Mouse (Mus musculus) MEL (cell line): Measurements from ENCODE around the gene Pkd1l2. TPM values are rescaled to one million over a fixed set of nuclear protein-coding genes. Genes with fewer than 3 reads are reported as not detected.

Source experiments
- DNase-seq: peaks from one replicate; pipeline ENCODE4 v3.0.0; 2011; ENCODE audit warnings: low read depth, low spot score
- H3K27ac ChIP-seq: 2 replicates; pipeline ENCODE4 v1.5.1; 2012; ENCODE audit warnings: low read depth, mild to moderate bottlenecking, control low read depth, low read length, moderate library complexity; ENCODE audit not compliant: control insufficient read depth
- H3K27me3 ChIP-seq, 2 experiments: fragments of 150-350 bp in 1 of 2; sonication (generic) in 1 of 2; 2 replicates each; pipeline ENCODE4 v1.6.1; 2012; ENCODE audit warnings: low read length in 2 of 2, mild to moderate bottlenecking in 2 of 2, improper control_type of control experiment in 1 of 2, moderate library complexity in 1 of 2; ENCODE audit not compliant: insufficient read depth in 2 of 2, control insufficient read depth in 1 of 2
- H3K36me3 ChIP-seq, 2 experiments: 2 replicates each; pipeline ENCODE4 v1.6.1; 2012 to 2014; ENCODE audit warnings: low read length in 2 of 2, improper control_type of control experiment in 1 of 2, inconsistent platforms in 1 of 2, mild to moderate bottlenecking in 1 of 2; ENCODE audit not compliant: insufficient read depth in 2 of 2, control insufficient read depth in 1 of 2
- H3K4me1 ChIP-seq, 2 experiments: fragments of 150-350 bp in 1 of 2; sonication (generic) in 1 of 2; 2 replicates each; pipeline ENCODE4 v1.6.1; 2012; ENCODE audit warnings: low read length in 2 of 2, improper control_type of control experiment in 1 of 2, mild to moderate bottlenecking in 1 of 2; ENCODE audit not compliant: insufficient read depth in 2 of 2, control insufficient read depth in 1 of 2
- H3K4me3 ChIP-seq, 2 experiments: fragments of 150-350 bp in 1 of 2; sonication (generic) in 1 of 2; 2 replicates each; pipeline ENCODE4 v1.5.1; 2012; ENCODE audit warnings: low read depth in 2 of 2, low read length in 2 of 2, mild to moderate bottlenecking in 2 of 2, moderate library complexity in 2 of 2, control low read depth in 1 of 2, improper control_type of control experiment in 1 of 2; ENCODE audit not compliant: control insufficient read depth in 1 of 2, insufficient read depth in 1 of 2
- H3K79me2 ChIP-seq: 2 replicates; pipeline ENCODE4 v1.6.1; 2012; ENCODE audit warnings: mild to moderate bottlenecking, low read length, moderate library complexity; ENCODE audit not compliant: control insufficient read depth, poor library complexity, insufficient read depth
- H3K9ac ChIP-seq: 2 replicates; pipeline ENCODE4 v1.6.1; 2012; ENCODE audit warnings: low read depth, mild to moderate bottlenecking, control low read depth, low read length, moderate library complexity; ENCODE audit not compliant: control insufficient read depth, poor library complexity, severe bottlenecking
- H3K9me3 ChIP-seq: fragments of 150-350 bp; sonication (generic); replicated peaks from 2 replicates; pipeline ENCODE4 v1.6.1; 2012; ENCODE audit warnings: mild to moderate bottlenecking, low read length, improper control_type of control experiment, moderate library complexity; ENCODE audit not compliant: insufficient read depth
- BHLHE40 ChIP-seq: IDR thresholded peaks from 2 replicates; pipeline ENCODE4 v1.6.1; 2012; ENCODE audit warnings: low read depth, mild to moderate bottlenecking, inconsistent platforms, low read length, improper control_type of control experiment, borderline replicate concordance
- CHD1 ChIP-seq: IDR thresholded peaks from 2 replicates; pipeline ENCODE4 v1.6.1; 2012; ENCODE audit warnings: low read depth, mild to moderate bottlenecking, inconsistent platforms, low read length, improper control_type of control experiment
- CHD2 ChIP-seq: IDR thresholded peaks from 2 replicates; pipeline ENCODE4 v1.6.1; 2011; ENCODE audit warnings: low read length, improper control_type of control experiment
- CTCF ChIP-seq, 3 experiments: IDR thresholded peaks in 2 of 3; conservative IDR thresholded peaks in 1 of 3; 2 replicates each; pipeline ENCODE4 v1.5.1; 2011 to 2012; ENCODE audit warnings: low read length in 3 of 3, low read depth in 2 of 3, mild to moderate bottlenecking in 2 of 3, improper control_type of control experiment in 1 of 3, inconsistent platforms in 1 of 3, mixed read lengths in 1 of 3, moderate library complexity in 1 of 3; ENCODE audit not compliant: control insufficient read depth in 1 of 3, insufficient read depth in 1 of 3, poor library complexity in 1 of 3, severe bottlenecking in 1 of 3
- E2F4 ChIP-seq: IDR thresholded peaks from 2 replicates; pipeline ENCODE4 v1.6.1; 2011; ENCODE audit warnings: low read depth, low read length, improper control_type of control experiment, borderline replicate concordance
- ELF1 ChIP-seq: IDR thresholded peaks from 2 replicates; pipeline ENCODE4 v1.6.1; 2014; ENCODE audit warnings: low read depth, mild to moderate bottlenecking, inconsistent platforms, low read length, improper control_type of control experiment, moderate library complexity
- EP300 ChIP-seq, 2 experiments: IDR thresholded peaks; 2 replicates each; pipeline ENCODE4 v1.6.1; 2011; ENCODE audit warnings: improper control_type of control experiment in 2 of 2, low read length in 2 of 2, low read depth in 1 of 2, mild to moderate bottlenecking in 1 of 2
- ETS1 ChIP-seq: IDR thresholded peaks from 2 replicates; pipeline ENCODE4 v1.6.1; 2012; ENCODE audit warnings: low read depth, mild to moderate bottlenecking, inconsistent platforms, low read length, improper control_type of control experiment, moderate library complexity
- GABPA ChIP-seq: IDR thresholded peaks from 2 replicates; pipeline ENCODE4 v1.6.1; 2012; ENCODE audit warnings: low read depth, mild to moderate bottlenecking, inconsistent platforms, low read length, improper control_type of control experiment, moderate library complexity
- GATA1 ChIP-seq: IDR thresholded peaks from 2 replicates; pipeline ENCODE4 v1.6.1; 2011; ENCODE audit warnings: low read depth, low read length, improper control_type of control experiment
- HCFC1 ChIP-seq: IDR thresholded peaks from 2 replicates; pipeline ENCODE4 v1.6.1; 2012; ENCODE audit warnings: low read depth, mild to moderate bottlenecking, inconsistent platforms, low read length, improper control_type of control experiment, moderate library complexity
- JUND ChIP-seq: IDR thresholded peaks from 2 replicates; pipeline ENCODE4 v1.6.1; 2011; ENCODE audit warnings: low read depth, mild to moderate bottlenecking, improper control_type of control experiment, low read length
- KAT2A ChIP-seq: conservative IDR thresholded peaks from 2 replicates; pipeline ENCODE4 v1.6.1; 2012; ENCODE audit warnings: low read depth, low read length, improper control_type of control experiment, inconsistent platforms
- MAFK ChIP-seq: IDR thresholded peaks from 2 replicates; pipeline ENCODE4 v1.6.1; 2011; ENCODE audit warnings: low read depth, mild to moderate bottlenecking, low read length, improper control_type of control experiment, borderline replicate concordance
- MAZ ChIP-seq: IDR thresholded peaks from 2 replicates; pipeline ENCODE4 v1.6.1; 2012; ENCODE audit warnings: low read depth, mild to moderate bottlenecking, inconsistent platforms, low read length, improper control_type of control experiment
- MEF2A ChIP-seq: IDR thresholded peaks from 2 replicates; pipeline ENCODE4 v1.6.1; 2014; ENCODE audit warnings: low read depth, mild to moderate bottlenecking, inconsistent platforms, low read length, improper control_type of control experiment; ENCODE audit not compliant: poor library complexity, insufficient replicate concordance, severe bottlenecking; ENCODE audit errors: extremely low read depth
- MXI1 ChIP-seq: IDR thresholded peaks from 2 replicates; pipeline ENCODE4 v1.6.1; 2011; ENCODE audit warnings: mild to moderate bottlenecking, low read depth, low read length, improper control_type of control experiment
- MYB ChIP-seq: IDR thresholded peaks from 2 replicates; pipeline ENCODE4 v1.6.1; 2011; ENCODE audit warnings: mild to moderate bottlenecking, low read depth, low read length, improper control_type of control experiment
- MYC ChIP-seq: IDR thresholded peaks from 2 replicates; pipeline ENCODE4 v1.6.1; 2011; ENCODE audit warnings: low read depth, mild to moderate bottlenecking, low read length, improper control_type of control experiment, moderate library complexity
- NELFE ChIP-seq: IDR thresholded peaks from 2 replicates; pipeline ENCODE4 v1.6.1; 2011; ENCODE audit warnings: low read depth, low read length, improper control_type of control experiment
- POLR2A ChIP-seq, 2 experiments: IDR thresholded peaks; 2 replicates each; pipeline ENCODE4 v1.6.1; 2011 to 2012; ENCODE audit warnings: low read length in 2 of 2, mild to moderate bottlenecking in 2 of 2, control low read depth in 1 of 2, improper control_type of control experiment in 1 of 2, low read depth in 1 of 2, moderate library complexity in 1 of 2; ENCODE audit not compliant: control insufficient read depth in 1 of 2, insufficient read depth in 1 of 2, poor library complexity in 1 of 2
- POLR2AphosphoS2 ChIP-seq: IDR thresholded peaks from 2 replicates; pipeline ENCODE4 v1.6.1; 2011; ENCODE audit warnings: low read length, improper control_type of control experiment
- POLR2AphosphoS5 ChIP-seq: IDR thresholded peaks from 2 replicates; pipeline ENCODE4 v1.6.1; 2012; ENCODE audit warnings: low read depth, borderline replicate concordance, mild to moderate bottlenecking, inconsistent platforms, low read length, moderate library complexity, mixed read lengths
- RAD21 ChIP-seq: IDR thresholded peaks from 2 replicates; pipeline ENCODE4 v1.6.1; 2011; ENCODE audit warnings: mild to moderate bottlenecking, low read depth, low read length, improper control_type of control experiment
- RCOR1 ChIP-seq: IDR thresholded peaks from 2 replicates; pipeline ENCODE4 v1.6.1; 2012; ENCODE audit warnings: low read depth, mild to moderate bottlenecking, inconsistent platforms, low read length, improper control_type of control experiment
- SIN3A ChIP-seq: IDR thresholded peaks from 2 replicates; pipeline ENCODE4 v1.6.1; 2012; ENCODE audit warnings: low read length, improper control_type of control experiment, inconsistent platforms
- SMC3 ChIP-seq: IDR thresholded peaks from 2 replicates; pipeline ENCODE4 v1.6.1; 2011; ENCODE audit warnings: low read depth, low read length, improper control_type of control experiment
- TAL1 ChIP-seq: IDR thresholded peaks from 2 replicates; pipeline ENCODE4 v1.6.1; 2012; ENCODE audit warnings: mild to moderate bottlenecking, inconsistent platforms, low read length, moderate library complexity, mixed read lengths
- TBP ChIP-seq: IDR thresholded peaks from 2 replicates; pipeline ENCODE4 v1.8.0; 2011; ENCODE audit warnings: low read depth, low read length, improper control_type of control experiment
- TCF12 ChIP-seq: IDR thresholded peaks from 2 replicates; pipeline ENCODE4 v1.6.1; 2014; ENCODE audit warnings: low read depth, mild to moderate bottlenecking, inconsistent platforms, low read length, improper control_type of control experiment, moderate library complexity
- UBTF ChIP-seq: IDR thresholded peaks from 2 replicates; pipeline ENCODE4 v1.6.1; 2012; ENCODE audit warnings: low read depth, mild to moderate bottlenecking, inconsistent platforms, low read length, improper control_type of control experiment, moderate library complexity, borderline replicate concordance; ENCODE audit not compliant: insufficient read depth
- USF1 ChIP-seq: IDR thresholded peaks from 2 replicates; pipeline ENCODE4 v1.6.1; 2014; ENCODE audit warnings: low read depth, mild to moderate bottlenecking, inconsistent platforms, low read length, improper control_type of control experiment, moderate library complexity
- USF2 ChIP-seq, 2 experiments: IDR thresholded peaks; 2 replicates each; pipeline ENCODE4 v1.6.1; 2011 to 2012; ENCODE audit warnings: improper control_type of control experiment in 2 of 2, low read length in 2 of 2, borderline replicate concordance in 1 of 2, inconsistent platforms in 1 of 2, low read depth in 1 of 2, mild to moderate bottlenecking in 1 of 2; ENCODE audit not compliant: insufficient read depth in 1 of 2
- ZC3H11A ChIP-seq: IDR thresholded peaks from 2 replicates; pipeline ENCODE4 v1.6.1; 2012; ENCODE audit warnings: low read depth, mild to moderate bottlenecking, inconsistent platforms, low read length, improper control_type of control experiment
- ZKSCAN1 ChIP-seq: IDR thresholded peaks from 2 replicates; pipeline ENCODE4 v1.6.1; 2012; ENCODE audit warnings: low read depth, mild to moderate bottlenecking, inconsistent platforms, low read length, improper control_type of control experiment, moderate library complexity
- ZMIZ1 ChIP-seq: IDR thresholded peaks from 2 replicates; pipeline ENCODE4 v1.6.1; 2012; ENCODE audit warnings: low read depth, mild to moderate bottlenecking, inconsistent platforms, low read length, improper control_type of control experiment, moderate library complexity
- ZNF384 ChIP-seq: IDR thresholded peaks from 2 replicates; pipeline ENCODE4 v1.6.1; 2012; ENCODE audit warnings: low read depth, mild to moderate bottlenecking, inconsistent platforms, low read length, improper control_type of control experiment
- polyA plus RNA-seq, 2 experiments: library from polyadenylated mRNA; stranded (reverse) in 1 of 2; unstranded in 1 of 2; fragments of >175 nt in 1 of 2; fragments of >200 nt in 1 of 2; gene quantifications; 2 replicates each; pipeline versions ENCODE4 v1.2.1 to v1.2.4; 2012; ENCODE audit warnings: low replicate concordance in 2 of 2, low read depth in 1 of 2; ENCODE audit not compliant: insufficient read length in 2 of 2, insufficient read depth in 1 of 2, missing spikeins in 1 of 2
- total RNA-seq: library from RNA; depleted of rRNA; stranded (reverse); fragments of 300-350 nt; gene quantifications from 2 replicates; pipeline ENCODE4 v1.2.3, GENCODE M21; 2012

Gene Pkd1l2
- total and polyA plus RNA-seq, 3 experiments, result 0.86 to 1.5 TPM; not detected in 1

DNA sequence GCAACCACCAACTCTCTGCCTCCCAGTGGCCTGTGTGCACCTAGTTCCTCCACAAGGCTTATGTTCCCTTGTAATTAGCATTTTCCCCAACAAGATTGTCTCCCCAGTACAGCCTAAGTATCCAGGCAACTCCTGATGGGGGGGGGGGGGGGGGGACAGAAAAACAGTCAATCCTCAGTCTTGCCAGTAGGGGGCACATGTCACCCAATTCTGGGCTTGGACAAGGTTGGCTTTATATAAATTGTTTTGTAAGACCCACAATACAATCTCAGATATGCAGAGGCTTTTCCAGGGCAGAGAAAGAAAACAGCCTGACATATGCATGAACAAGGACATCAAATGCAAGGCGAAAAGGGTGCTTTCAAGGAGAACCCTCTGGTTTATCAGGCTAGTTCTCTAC is 12.5 kb downstream of the Pkd1l2 start:
- no peaks in the 10 kb centered on the region for H3K79me2 ChIP-seq
- H3K27ac ChIP-seq, result no peak overlapping the region
- H3K4me1 ChIP-seq, result peaks cover 0 to 9% of the 10 kb centered on the region in 2 experiments; a peak in 2 of 4 replicates
- peak; percentile 62 for DNase-seq
- H3K4me3 ChIP-seq, result no peak overlapping the region
- peaks cover 0 to 6% of the 10 kb centered on the region in 2 experiments; a peak in 2 of 4 replicates for H3K36me3 ChIP-seq
- no peak for TF ChIP-seq USF1
- TF ChIP-seq CHD1, result no peak
- no peak for TF ChIP-seq BHLHE40
- peak; percentile 77; the same call in 1 of the 2 replicates for TF ChIP-seq MAZ
- TF ChIP-seq ZNF384, result no peak
- TF ChIP-seq ZKSCAN1, result no peak
- TF ChIP-seq MEF2A, result no peak
- peak; percentile 81 for TF ChIP-seq RAD21
- no peak for TF ChIP-seq TCF12
- TF ChIP-seq NELFE, result no peak
- TF ChIP-seq ETS1, result no peak
- TF ChIP-seq POLR2A (IDR thresholded peaks at IDR 0.05; ENCODE audit: control insufficient read depth in 1 of 2, insufficient read depth in 1 of 2, low read depth in 1 of 2, low read length in 2 of 2, poor library complexity in 1 of 2), result no peak
- no peak for TF ChIP-seq KAT2A
- no peak for TF ChIP-seq USF2 (IDR thresholded peaks at IDR 0.05; ENCODE audit: borderline replicate concordance in 1 of 2, insufficient read depth in 1 of 2, low read depth in 1 of 2, low read length in 2 of 2)
- TF ChIP-seq UBTF, result no peak
- no peak for TF ChIP-seq EP300 (IDR thresholded peaks at IDR 0.05; ENCODE audit: low read depth in 1 of 2, low read length in 2 of 2)
- no peak for TF ChIP-seq GATA1
- TF ChIP-seq RCOR1, result no peak
- TF ChIP-seq ZC3H11A, result peak; percentile 81
- no peak for TF ChIP-seq MAFK
- TF ChIP-seq MXI1, result no peak
- TF ChIP-seq E2F4, result no peak
- peak; percentile 79 for TF ChIP-seq SMC3
- no peak for TF ChIP-seq POLR2AphosphoS5
- no peak for TF ChIP-seq SIN3A
- TF ChIP-seq MYB, result no peak
- TF ChIP-seq JUND, result no peak
- TF ChIP-seq ZMIZ1, result no peak
- TF ChIP-seq CHD2, result no peak
- no peak for TF ChIP-seq ELF1
- TF ChIP-seq TAL1, result no peak
- no peak for TF ChIP-seq GABPA
- TF ChIP-seq TBP, result no peak
- no peak for TF ChIP-seq MYC
- TF ChIP-seq HCFC1, result no peak
- TF ChIP-seq POLR2AphosphoS2, result no peak
- peak; percentile 46 to 80 (median 66) for TF ChIP-seq CTCF (IDR thresholded peaks at IDR 0.05 in 2 of 3, conservative IDR thresholded peaks at IDR 0.05 in 1 of 3; ENCODE audit: control insufficient read depth in 1 of 3, insufficient read depth in 1 of 3, low read depth in 2 of 3, low read length in 3 of 3, poor library complexity in 1 of 3, severe bottlenecking in 1 of 3)
- H3K9me3 ChIP-seq, result no peaks in the 10 kb centered on the region
- no peaks in the 10 kb centered on the region for H3K27me3 ChIP-seq
- H3K9ac ChIP-seq, result no peak overlapping the region
